Mouse (Mus musculus): ENCODE data around the gene Gnptab. TPM values are rescaled to one million over a fixed set of nuclear protein-coding genes. Genes with fewer than 3 reads are reported as not detected.
A peak's percentile ranks its signal among the peaks of the same experiment; 100 is the strongest.
"Not testable (repeated sequence)": the region's sequence is repeated elsewhere in the genome, so short reads cannot be mapped to it uniquely, and the experiment has no call there.

Gene Gnptab
- total RNA-seq, 4 experiments from 2014 or later, result 29.6 to 40.1 (median 34.0) TPM

GRCm38 (mm10) chr10:88417686-88418085 is 38.8 kb downstream of the Gnptab start:
- no peak for DNase-seq

GRCm38 (mm10) chr10:88420141-88420541 is 41.2 kb downstream of the Gnptab start:
- DNase-seq, result no peak

- DNase-seq, result no peak
These were observed 41.9 kb downstream of the Gnptab start for GRCm38 (mm10) chr10:88420655-88421435.

- peak; percentile 21 for DNase-seq
These were observed 47.4 kb downstream of the Gnptab start for GRCm38 (mm10) chr10:88426158-88426816.

GRCm38 (mm10) chr10:88426896-88427295 is 48.0 kb downstream of the Gnptab start:
- no peak for DNase-seq

GRCm38 (mm10) chr10:88427998-88428397 is 49.1 kb downstream of the Gnptab start:
- DNase-seq, result no peak

- DNase-seq, result no peak
These were observed 62.3 kb downstream of the Gnptab start for GRCm38 (mm10) chr10:88441224-88441623.

GRCm38 (mm10) chr10:88451221-88451620 is 72.3 kb downstream of the Gnptab start:
- DNase-seq, result no peak

- no peak for DNase-seq
These were observed 73.1 kb downstream of the Gnptab start for GRCm38 (mm10) chr10:88451990-88452389.

GRCm38 (mm10) chr10:88457816-88458215 is 78.9 kb downstream of the Gnptab start:
- DNase-seq, result no peak

GRCm38 (mm10) chr10:88459502-88459992 is 80.6 kb downstream of the Gnptab start, which contains the start of gene Sycp3:
TSS of gene Sycp3 (plus strand) at chr10:88459569.
- no peak for DNase-seq

- no peak for DNase-seq
These were observed 81.3 kb downstream of the Gnptab start for GRCm38 (mm10) chr10:88460122-88460820.

- DNase-seq, result not testable (repeated sequence)
These were observed 103.9 kb downstream of the Gnptab start for GRCm38 (mm10) chr10:88482866-88483265.

GRCm38 (mm10) chr10:88488629-88489028 is 109.7 kb downstream of the Gnptab start:
- DNase-seq, result no peak

- no peak for DNase-seq
These were observed 112.7 kb downstream of the Gnptab start for GRCm38 (mm10) chr10:88491632-88492031.

- DNase-seq, result no peak
These were observed 113.7 kb downstream of the Gnptab start for GRCm38 (mm10) chr10:88492658-88493057.

GRCm38 (mm10) chr10:88494959-88495587 is 116.1 kb downstream of the Gnptab start:
- no peak for DNase-seq

Other genes starting within 250 kb of the Gnptab start
- gene Parpbp, start 232.2 kb upstream of the Gnptab start, total RNA-seq (2022), result 1 to 10 TPM in 2 of 4 experiments, under 1 TPM in 2; 0.56 to 1.5 (median 0.86) TPM
- 10 to 100 TPM; 10.3 to 13.7 (median 10.7) TPM for gene Nup37, start 232.1 kb upstream of the Gnptab start, total RNA-seq (2022)
- 10 to 100 TPM; 51.0 to 61.8 (median 56.9) TPM for gene Washc3, start 178.0 kb upstream of the Gnptab start, total RNA-seq (2022)
- 10 to 100 TPM in 2 of 4 experiments, 1 to 10 TPM in 2; 9.3 to 26.6 (median 12.7) TPM for gene Dram1, start 52 bp upstream of the Gnptab start, total RNA-seq (2022)
- 1 to 10 TPM; 1.2 to 3.2 (median 1.7) TPM for gene Sycp3, start 80.4 kb downstream of the Gnptab start, total RNA-seq (2022)
- gene Chpt1, start 124.9 kb downstream of the Gnptab start, total RNA-seq (2022), result 100 to 1,000 TPM in 3 of 4 experiments, 10 to 100 TPM in 1; 96.9 to 281 (median 196) TPM
- gene Mybpc1, start 226.0 kb downstream of the Gnptab start, total RNA-seq (2022), result 1 to 10 TPM in 2 of 4 experiments, under 1 TPM in 2; 0.10 to 1.3 (median 0.67) TPM